Mouse (Mus musculus) olfactory bulb, adult 2 months (tissue): ENCODE measurements around the gene Ntf5. TPM values are rescaled to one million over a fixed set of nuclear protein-coding genes. Genes with fewer than 3 reads are reported as not detected.

Experiments used
- H3K27ac ChIP-seq: fragments of 200-500 bp; 2 replicates; pipeline ENCODE4 v1.5.1; 2012; ENCODE audit warnings: low read depth, low read length; ENCODE audit not compliant: insufficient read depth
- H3K4me1 ChIP-seq: fragments of 200-500 bp; 2 replicates; pipeline ENCODE4 v1.6.1; 2012; ENCODE audit warnings: low read length; ENCODE audit not compliant: control insufficient read depth, insufficient read depth
- H3K4me3 ChIP-seq: fragments of 200-500 bp; 2 replicates; pipeline ENCODE4 v1.5.1; 2012; ENCODE audit warnings: mild to moderate bottlenecking, low read depth, low read length, moderate library complexity; ENCODE audit not compliant: insufficient read depth
- CTCF ChIP-seq: fragments of 200-500 bp; IDR thresholded peaks from 2 replicates; pipeline ENCODE4 v1.5.1; 2012; ENCODE audit warnings: low read depth, mild to moderate bottlenecking, low read length, moderate library complexity; ENCODE audit not compliant: insufficient read depth
- POLR2A ChIP-seq: fragments of 200-500 bp; IDR thresholded peaks from 2 replicates; pipeline ENCODE4 v1.6.1; 2012; ENCODE audit warnings: mild to moderate bottlenecking, low read depth, low read length, moderate library complexity; ENCODE audit not compliant: insufficient read depth
- WGBS: fragments of 180-500 bp; shearing (Covaris S2); methylation state at CpG from one replicate; pipeline ENCODE4 v1.1.7; 2018; 5-methylcytosine and 5-hydroxymethylcytosine counted together
- polyA plus RNA-seq: library from polyadenylated mRNA; stranded (reverse); fragments of >200 nt; gene quantifications from 2 replicates; pipeline ENCODE4 v1.2.4, GENCODE M21; 2012; ENCODE audit warnings: low replicate concordance; ENCODE audit not compliant: missing spikeins, insufficient read depth, insufficient read length

The Ntf5 gene
- polyA plus RNA-seq, 1 experiment = not detected

DNA sequence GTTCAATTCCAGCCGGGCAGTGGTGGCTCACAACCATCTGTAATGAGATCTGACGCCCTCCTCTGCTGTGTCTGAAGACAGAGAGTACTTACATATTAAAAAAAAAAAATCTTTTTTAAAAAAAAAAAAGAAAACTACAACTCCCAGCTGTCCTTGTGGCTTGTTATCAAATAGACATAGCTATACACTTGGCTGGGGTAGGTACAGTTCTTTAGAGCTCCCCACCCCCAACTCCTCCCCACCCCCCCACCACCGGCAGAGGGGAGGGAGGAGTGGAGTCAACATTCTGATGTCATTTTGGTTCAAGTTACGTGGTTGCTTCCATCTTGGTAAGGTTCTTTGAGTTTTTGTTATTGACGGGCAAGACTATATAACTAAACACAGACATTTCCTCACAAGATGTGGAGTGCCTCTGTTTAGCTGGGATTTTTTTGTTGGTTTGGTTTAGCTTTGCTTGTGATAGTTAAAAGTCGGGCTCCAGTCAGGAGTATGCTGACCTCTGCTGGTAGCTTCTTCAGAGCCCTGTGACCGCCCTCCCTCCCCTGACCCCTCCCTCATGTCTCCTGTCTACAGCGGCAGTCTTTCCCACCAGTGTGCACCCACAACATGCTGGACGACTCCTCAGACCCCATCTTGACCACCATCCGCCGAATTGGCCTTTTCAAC is 34.0 kb downstream of the Ntf5 start:
- peak overlapping the region; percentile 8; the same call in 1 of the 2 replicates for H3K4me3 ChIP-seq
- H3K4me1 ChIP-seq = peaks cover 7% of the 10 kb centered on the region
- no peak overlapping the region for H3K27ac ChIP-seq
- WGBS = 35% methylated on average over 11 of the region's 11 CpGs
- TF ChIP-seq POLR2A (no peak), CTCF (peak; percentile 49; the same call in 1 of the 2 replicates)

DNA sequence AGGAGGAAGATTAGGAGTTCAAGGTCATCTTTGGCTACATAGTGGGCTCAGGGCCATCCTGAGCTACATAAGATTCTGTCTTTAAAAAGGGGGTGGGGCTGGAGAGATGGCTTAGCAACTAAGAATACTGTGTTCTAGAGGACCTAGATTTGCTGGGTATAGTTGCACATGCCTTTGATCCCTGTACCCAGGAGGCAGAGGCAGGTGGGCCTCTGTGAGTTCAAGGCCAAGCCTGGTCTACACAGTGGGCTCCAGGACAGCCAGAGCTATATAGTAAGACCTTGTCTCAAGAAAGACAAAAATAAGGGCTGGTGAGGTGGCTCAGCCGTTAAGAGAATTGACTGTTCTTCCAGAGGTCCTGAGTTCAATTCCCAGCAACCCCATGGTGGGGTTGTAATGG is 36.5 kb downstream of the Ntf5 start:
- peaks cover 7% of the 10 kb centered on the region for H3K4me1 ChIP-seq
- TF ChIP-seq CTCF = no peak
- TF ChIP-seq POLR2A = no peak
- H3K27ac ChIP-seq = no peak overlapping the region
- no peak overlapping the region for H3K4me3 ChIP-seq
- WGBS = 79% methylated on average over 1 of the region's 1 CpGs

DNA sequence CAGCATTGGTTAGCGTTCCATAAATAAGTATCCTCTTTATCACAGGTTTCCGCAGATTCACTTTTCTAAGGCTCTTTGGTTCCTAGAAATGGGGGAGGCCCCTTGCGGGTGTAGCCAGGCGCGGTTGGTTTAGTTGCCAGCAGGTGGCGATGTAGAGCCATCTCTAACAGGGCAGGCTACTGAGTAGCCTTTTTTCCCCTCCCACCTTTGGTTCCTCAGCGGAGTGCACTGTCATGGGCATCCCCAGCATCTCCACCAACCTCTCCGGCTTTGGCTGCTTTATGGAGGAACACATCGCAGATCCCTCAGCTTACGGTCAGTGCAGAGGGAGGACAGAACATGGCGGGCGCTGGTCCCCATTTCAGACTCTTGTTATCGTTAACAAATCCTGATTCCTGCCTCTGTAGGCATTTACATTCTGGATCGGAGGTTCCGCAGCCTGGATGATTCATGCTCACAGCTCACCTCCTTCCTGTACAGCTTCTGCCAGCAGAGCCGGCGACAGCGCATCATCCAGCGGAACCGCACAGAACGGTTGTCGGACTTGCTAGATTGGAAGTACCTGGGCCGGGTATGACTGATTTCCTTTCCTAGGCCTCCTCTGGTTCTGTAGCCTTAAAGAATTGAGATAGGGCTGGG is 38.0 kb downstream of the Ntf5 start:
- TF ChIP-seq POLR2A (no peak), CTCF (peak; percentile 73)
- Histone ChIP-seq H3K27ac (peak overlapping the region; percentile 16; the same call in 1 of the 2 replicates), H3K4me1 (peaks cover 7% of the 10 kb centered on the region), H3K4me3 (peak overlapping the region; percentile 44)
- 39% methylated on average over 23 of the region's 23 CpGs for WGBS

DNA sequence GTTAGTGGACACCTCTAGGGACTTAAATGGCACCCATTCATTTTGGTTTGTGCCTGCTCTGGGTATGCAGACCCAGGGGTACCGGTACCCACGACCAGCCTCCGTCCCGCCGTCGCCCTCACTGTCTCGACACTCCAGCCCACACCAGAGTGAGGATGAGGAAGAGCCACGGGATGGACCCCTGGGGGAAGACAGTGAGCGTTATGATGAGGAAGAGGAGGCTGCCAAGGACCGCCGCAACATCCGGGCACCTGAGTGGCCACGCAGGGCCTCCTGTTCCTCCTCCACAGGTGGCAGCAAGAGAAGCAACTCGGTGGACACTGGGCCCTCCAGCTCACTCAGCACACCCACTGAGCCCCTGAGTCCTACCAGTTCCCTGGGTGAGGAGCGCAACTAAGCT is 41.5 kb downstream of the Ntf5 start:
- TF ChIP-seq POLR2A (no peak), CTCF (no peak)
- peaks cover 17% of the 10 kb centered on the region for H3K4me1 ChIP-seq
- H3K4me3 ChIP-seq = no peak overlapping the region
- 92% methylated on average over 15 of the region's 15 CpGs for WGBS
- H3K27ac ChIP-seq = no peak overlapping the region

DNA sequence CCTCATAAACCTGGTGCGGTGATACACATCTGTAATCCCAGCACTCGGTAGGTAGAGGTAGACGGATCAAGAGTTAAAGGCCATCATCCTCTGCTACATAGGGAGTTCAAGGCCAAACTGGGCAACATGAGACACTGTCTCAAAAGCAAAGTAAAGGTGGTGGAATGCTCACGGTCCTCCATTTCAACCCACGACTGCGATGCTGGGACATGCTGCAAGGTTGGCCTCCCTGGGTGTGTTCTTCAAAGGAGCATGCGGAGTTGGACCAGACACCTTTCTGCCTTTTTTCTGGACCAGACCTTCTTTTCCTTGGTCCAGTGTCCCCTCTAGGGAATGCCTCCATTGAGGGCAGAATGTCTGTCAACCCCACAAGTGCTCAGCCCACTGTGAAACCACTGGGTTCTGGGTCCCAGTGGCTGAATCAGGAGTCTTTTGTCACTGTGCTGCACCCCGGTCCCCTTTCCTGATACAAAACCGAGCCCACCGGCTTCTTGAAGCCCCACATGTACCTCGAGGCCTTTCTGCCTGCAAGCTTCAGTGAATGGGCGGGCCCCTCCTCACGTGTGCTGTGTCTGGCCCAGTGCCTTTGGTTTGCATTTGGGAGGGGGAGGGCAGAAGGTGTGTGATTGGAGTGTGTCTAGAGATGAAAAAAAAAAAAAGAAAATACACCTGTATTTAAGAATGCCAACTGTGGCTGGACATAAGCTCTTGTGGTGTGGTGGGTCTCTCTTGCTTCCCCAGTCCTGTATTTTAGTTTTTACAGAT is 42.6 kb downstream of the Ntf5 start:
- TF ChIP-seq CTCF (no peak), POLR2A (no peak)
- Histone ChIP-seq H3K4me1 (peaks cover 27% of the 10 kb centered on the region), H3K27ac (no peak overlapping the region), H3K4me3 (no peak overlapping the region)
- 73% methylated on average over 13 of the region's 13 CpGs for WGBS

DNA sequence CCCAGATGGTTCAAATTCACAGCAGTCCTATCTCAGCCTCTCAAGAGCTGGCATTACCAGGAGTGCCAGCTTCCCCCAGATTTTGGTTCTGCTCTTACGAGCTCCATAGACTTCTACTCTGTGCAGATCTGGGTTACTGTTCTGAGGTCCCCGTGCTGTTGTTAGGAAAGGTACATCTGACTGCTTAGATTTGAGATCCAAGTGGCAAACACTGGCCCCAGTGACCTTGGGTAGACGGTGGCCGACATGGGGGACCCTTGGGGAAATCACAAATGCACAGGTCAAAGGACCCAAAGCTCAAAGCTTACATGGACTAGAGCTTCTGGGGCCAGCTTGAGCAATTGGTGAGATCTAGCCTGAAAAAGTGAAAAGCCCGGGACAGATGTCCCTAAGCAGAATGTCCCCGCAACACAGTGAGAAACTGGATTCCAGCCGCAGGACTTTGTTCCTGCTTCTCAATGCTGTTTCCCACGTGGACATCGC is 43.3 kb downstream of the Ntf5 start:
- no peak overlapping the region for H3K4me3 ChIP-seq
- WGBS = 59% methylated on average over 9 of the region's 9 CpGs
- TF ChIP-seq CTCF = no peak
- no peak for TF ChIP-seq POLR2A
- H3K27ac ChIP-seq = no peak overlapping the region
- peaks cover 22% of the 10 kb centered on the region for H3K4me1 ChIP-seq

DNA sequence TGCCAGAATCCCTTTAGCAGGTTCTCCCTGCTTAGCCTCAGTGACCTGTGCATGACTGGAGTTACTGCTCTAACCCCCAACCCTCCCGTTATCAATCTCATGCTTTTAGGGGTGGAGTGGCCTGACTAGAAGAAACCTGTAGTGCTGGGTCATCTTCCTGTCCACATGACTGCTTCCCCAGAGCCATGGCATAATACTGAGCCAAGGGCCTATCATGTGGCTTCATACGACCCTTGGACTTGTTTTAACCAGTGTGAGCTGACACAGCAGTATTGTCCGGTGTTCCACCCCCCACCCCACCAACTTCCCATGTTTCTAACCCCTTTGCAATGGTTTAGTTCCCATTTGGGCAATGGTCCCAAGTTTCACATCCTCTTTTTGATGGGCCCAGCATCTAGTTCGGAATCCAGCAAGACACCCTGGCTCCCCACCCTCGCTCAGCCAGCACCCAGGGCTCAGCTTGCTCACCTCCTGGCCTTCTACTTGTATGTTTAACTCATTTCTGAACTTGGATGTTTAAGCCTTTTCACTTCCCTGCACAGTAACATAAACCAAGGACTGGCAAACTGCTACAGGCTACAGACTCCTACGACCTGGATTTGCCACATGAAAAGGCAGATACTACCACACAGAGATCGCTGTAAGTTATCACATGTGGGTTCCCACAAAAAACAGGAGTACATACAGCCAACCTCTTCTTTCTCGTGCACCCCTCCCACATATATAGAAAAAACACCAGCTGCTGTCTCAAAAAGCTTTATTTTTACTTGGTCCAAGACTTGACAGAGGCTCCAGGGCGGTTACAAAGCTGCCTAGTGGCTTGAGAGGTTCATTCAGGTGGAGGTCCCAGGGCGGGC is 43.9 kb downstream of the Ntf5 start:
- no peak overlapping the region for H3K27ac ChIP-seq
- TF ChIP-seq CTCF (no peak), POLR2A (0 out of 2 replicates have a peak, but pooled peaks have one; percentile 10)
- 42% methylated on average over 10 of the region's 10 CpGs for WGBS
- H3K4me3 ChIP-seq = no peak overlapping the region
- peaks cover 22% of the 10 kb centered on the region for H3K4me1 ChIP-seq

DNA sequence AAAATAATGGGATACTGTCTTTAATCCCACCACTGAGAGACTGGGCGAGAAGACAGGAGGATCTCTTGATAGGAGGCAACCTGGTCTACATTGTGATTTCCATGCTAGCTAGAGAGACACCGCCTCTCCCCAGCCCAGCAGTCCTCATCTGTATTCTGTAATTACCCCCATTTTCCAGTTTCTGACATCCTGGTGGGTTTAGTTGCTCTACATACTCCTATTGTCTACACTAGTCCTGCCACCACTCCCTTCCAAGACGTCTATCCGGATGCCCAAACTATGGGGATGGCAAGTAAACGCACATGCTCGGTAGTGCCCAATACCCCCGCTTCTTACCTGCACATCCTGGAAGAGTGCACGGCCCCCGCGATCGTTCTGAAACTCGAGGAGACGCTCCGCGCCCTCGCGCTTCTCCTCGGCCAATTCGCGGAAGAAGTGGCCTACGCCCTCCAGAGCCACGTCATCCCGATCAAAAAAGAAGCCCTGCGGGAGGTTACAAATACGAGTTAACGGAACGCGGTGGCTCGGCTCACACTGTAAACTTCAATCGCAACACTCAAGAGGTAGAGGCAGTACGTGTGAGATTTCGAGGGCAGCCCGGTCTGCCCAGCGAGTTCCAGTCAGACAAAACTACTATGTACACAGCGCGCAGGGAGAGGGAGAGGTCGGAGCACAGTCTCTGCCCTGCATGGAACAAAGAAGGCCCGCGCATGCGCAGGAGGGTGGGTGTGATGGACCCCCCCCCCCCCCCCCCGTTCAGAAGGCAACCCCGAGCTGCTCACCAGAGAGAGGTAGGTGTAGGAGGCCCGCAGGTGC is 45.5 kb downstream of the Ntf5 start:
- peaks cover 22% of the 10 kb centered on the region for H3K4me1 ChIP-seq
- WGBS = under 1% methylated on average over 43 of the region's 43 CpGs
- peak overlapping the region; percentile 65 for H3K27ac ChIP-seq
- TF ChIP-seq POLR2A (no peak), CTCF (no peak)
- peak overlapping the region; percentile 58 for H3K4me3 ChIP-seq
